Mouse (Mus musculus) left cerebral cortex, postnatal 10 days (tissue): ENCODE results near the gene Ngrn. TPM values are rescaled to one million over a fixed set of nuclear protein-coding genes. Genes with fewer than 3 reads are reported as not detected.

Experiments
- DNase-seq, 2 experiments: peaks; one replicate each; pipeline ENCODE4 v3.0.0; 2021 to 2022; ENCODE audit warnings: low spot score in 2 of 2, mixed read lengths in 1 of 2; ENCODE audit errors: extremely low spot score in 1 of 2
- intact Hi-C: fragments of 180-260 bp; cut with DNase I; formaldehyde crosslinking; loops from one replicate; pipeline ENCODE4 v1.15.1; 2025
- total RNA-seq, 2 experiments: library from RNA; stranded (reverse); gene quantifications; 2 replicates each; pipeline ENCODE4 v1.2.3; 2021

Gene Ngrn
- total RNA-seq, 2 experiments from 2014 or later, result 43.9 to 46.8 TPM

GRCm38 (mm10) chr7:80294764-80295648 lies 34.0 kb downstream of the Ngrn start:
- intact Hi-C loops, result no loop called here
- DNase-seq, result no peak

- intact Hi-C loops, result no loop called here
Measured at GRCm38 (mm10) chr7:80296462-80296861, 35.4 kb downstream of the Ngrn start.

GRCm38 (mm10) chr7:80297041-80297440 lies 36.0 kb downstream of the Ngrn start:
- intact Hi-C loops, result no loop called here
- DNase-seq, result no peak

More at GRCm38 (mm10) chr7:80296462-80296861, 35.4 kb downstream of the Ngrn start:
- no peak for DNase-seq

- intact Hi-C loops, result no loop called here
- DNase-seq, result no peak
Measured at GRCm38 (mm10) chr7:80298754-80299153, 37.7 kb downstream of the Ngrn start.

- intact Hi-C loops, result no loop called here
Measured at GRCm38 (mm10) chr7:80299568-80299967, 38.6 kb downstream of the Ngrn start.

GRCm38 (mm10) chr7:80301522-80301921 lies 40.5 kb downstream of the Ngrn start:
- DNase-seq, result no peak
- intact Hi-C loops, result no loop called here

More at GRCm38 (mm10) chr7:80299568-80299967, 38.6 kb downstream of the Ngrn start:
- no peak for DNase-seq

- intact Hi-C loops, result no loop called here
- no peak for DNase-seq
Measured at GRCm38 (mm10) chr7:80307766-80308165, 46.8 kb downstream of the Ngrn start.

- no peak for DNase-seq
- intact Hi-C loops, result no loop called here
Measured at GRCm38 (mm10) chr7:80310771-80311170, 49.8 kb downstream of the Ngrn start.

Other genes starting within 250 kb of the Ngrn start
- gene Zfp710, start 236.4 kb upstream of the Ngrn start, total RNA-seq, result 10 to 100 TPM; 15.8 to 16.7 TPM
- gene Idh2, start 145.8 kb upstream of the Ngrn start, total RNA-seq, result 10 to 100 TPM; 44.8 to 45.6 TPM
- 10 to 100 TPM; 23.5 to 23.7 TPM for gene Sema4b, start 74.4 kb upstream of the Ngrn start, total RNA-seq
- 10 to 100 TPM; 19.4 to 21.2 TPM for gene Cib1, start 28.4 kb upstream of the Ngrn start, total RNA-seq
- 1 to 10 TPM; 6.0 to 7.0 TPM for gene Gdpgp1, start 28.4 kb upstream of the Ngrn start, total RNA-seq
- gene Ttll13, start 14.8 kb upstream of the Ngrn start, total RNA-seq, result 1 to 10 TPM; 1.3 to 2.2 TPM
- 10 to 100 TPM; 22.9 to 26.3 TPM for gene Vps33b, start 8.4 kb downstream of the Ngrn start, total RNA-seq
- 1 to 10 TPM; 5.1 to 8.8 TPM for gene Prc1, start 33.2 kb downstream of the Ngrn start, total RNA-seq
- 10 to 100 TPM; 15.7 to 20.8 TPM for gene Rccd1, start 63.2 kb downstream of the Ngrn start, total RNA-seq
- 10 to 100 TPM; 52.5 to 54.1 TPM for gene Unc45a, start 79.8 kb downstream of the Ngrn start, total RNA-seq
- 10 to 100 TPM; 38.3 to 45.8 TPM for gene Hddc3, start 81.9 kb downstream of the Ngrn start, total RNA-seq
- gene Man2a2, start 110.2 kb downstream of the Ngrn start, total RNA-seq, result 100 to 1,000 TPM; 106 to 108 TPM
- 1 to 10 TPM; 4.7 to 5.3 TPM for gene Fes, start 126.7 kb downstream of the Ngrn start, total RNA-seq
- 10 to 100 TPM; 44.8 TPM for gene Furin, start 144.2 kb downstream of the Ngrn start, total RNA-seq